Mouse (Mus musculus) spleen, adult 2 months (tissue): ENCODE measurements around the gene Kdm7a.

Source experiments
- CTCF ChIP-seq: fragments of 200-500 bp; IDR thresholded peaks from 2 replicates; pipeline ENCODE4 v1.5.1; 2011; ENCODE audit warnings: mild to moderate bottlenecking, inconsistent platforms; ENCODE audit not compliant: insufficient read depth, insufficient read length, insufficient replicate concordance; ENCODE audit errors: extremely low read depth
- POLR2A ChIP-seq: fragments of 200-500 bp; IDR thresholded peaks from 2 replicates; pipeline ENCODE4 v1.6.1; 2011; ENCODE audit warnings: low read depth, low read length, inconsistent platforms

DNA sequence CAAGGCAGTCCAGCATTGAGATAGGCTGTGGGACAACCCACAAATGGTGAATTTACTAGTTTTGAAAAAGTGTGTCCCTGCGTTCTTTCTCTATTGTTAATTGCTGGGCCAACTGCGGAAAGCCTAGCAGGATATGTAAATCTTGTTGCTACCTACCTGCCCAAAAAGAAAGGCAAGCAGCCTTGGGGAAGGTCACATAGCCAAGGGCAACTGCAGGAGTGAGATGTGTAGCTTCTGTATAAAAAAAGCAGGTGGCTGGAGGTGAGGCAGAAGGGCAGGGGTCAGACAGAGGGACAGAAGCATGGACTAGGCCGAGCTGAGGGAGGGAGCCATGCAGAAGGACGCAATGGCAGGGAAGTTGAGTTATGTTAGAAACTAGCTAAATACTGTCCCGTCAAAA, 74.0 kb downstream of the Kdm7a start:
- TF ChIP-seq CTCF: no peak
- TF ChIP-seq POLR2A: no peak
